Mouse (Mus musculus) hindbrain, embryonic 11.5 days (tissue): ENCODE measurements around the gene Liph. TPM values are rescaled to one million over a fixed set of nuclear protein-coding genes. Genes with fewer than 3 reads are reported as not detected.

Experiments
- ATAC-seq: fragments of 200-750 bp; cut with Nextera tagmentation; 2 replicates; pipeline ENCODE4 v1.8.0; 2017; ENCODE audit warnings: mild to moderate bottlenecking, moderate TSS enrichment, moderate library complexity; ENCODE audit not compliant: low FRiP score
- DNase-seq: peaks from one replicate; pipeline ENCODE4 v3.0.0-alpha.2; 2015; ENCODE audit warnings: low spot score
- H3K27ac ChIP-seq: fragments of 300-500 bp; sonication (generic); 2 replicates; pipeline ENCODE4 v1.5.1; 2014; ENCODE audit warnings: mild to moderate bottlenecking, low read depth, low read length
- H3K27me3 ChIP-seq: fragments of 300-500 bp; sonication (generic); 2 replicates; pipeline ENCODE4 v1.6.1; 2014; ENCODE audit warnings: mild to moderate bottlenecking, low read length, moderate library complexity, mixed read lengths; ENCODE audit not compliant: control insufficient read depth, insufficient read depth
- H3K36me3 ChIP-seq: fragments of 300-500 bp; sonication (generic); 2 replicates; pipeline ENCODE4 v1.6.1; 2014; ENCODE audit warnings: mild to moderate bottlenecking, low read length, moderate library complexity, mixed read lengths; ENCODE audit not compliant: control insufficient read depth, insufficient read depth
- H3K4me1 ChIP-seq: fragments of 300-500 bp; sonication (generic); replicated peaks from 2 replicates; pipeline ENCODE4 v1.6.1; 2014; ENCODE audit warnings: low read length, mixed read lengths; ENCODE audit not compliant: control insufficient read depth, insufficient read depth
- H3K4me2 ChIP-seq: fragments of 300-500 bp; sonication (generic); replicated peaks from 2 replicates; pipeline ENCODE4 v1.6.1; 2014; ENCODE audit warnings: mild to moderate bottlenecking, low read depth, low read length
- H3K4me3 ChIP-seq: fragments of 300-500 bp; sonication (generic); 2 replicates; pipeline ENCODE4 v1.5.1; 2014; ENCODE audit warnings: low read depth, low read length
- H3K9ac ChIP-seq: fragments of 300-500 bp; sonication (generic); 2 replicates; pipeline ENCODE4 v1.6.1; 2014; ENCODE audit warnings: low read depth, low read length
- H3K9me3 ChIP-seq: fragments of 300-500 bp; sonication (generic); 2 replicates; pipeline ENCODE4 v1.6.1; 2016; ENCODE audit warnings: low read length; ENCODE audit not compliant: control insufficient read depth
- WGBS: fragments of 180-500 bp; shearing (Covaris S2); extraction: QIAGEN DNeasy Blood & Tissue Kit; methylation state at CpG from one replicate; pipeline ENCODE4 v1.1.7; 2014; 5-methylcytosine and 5-hydroxymethylcytosine counted together
- polyA plus RNA-seq: library from polyadenylated mRNA; unstranded; fragments of >200 nt; fragmentation: Nextera tagmentation; extraction: Ambion mirVana; gene quantifications from 2 replicates; pipeline ENCODE4 v1.2.1, GENCODE M21; 2014

Liph gene
- 0.18 and 0.51 TPM in 2 replicates for polyA plus RNA-seq

- Histone ChIP-seq H3K9me3 (no peaks in the 10 kb centered on the region), H3K4me3 (no peak within 1 kb of the TSS; the same call in 1 of the 2 replicates), H3K9ac (peak within 1 kb of the TSS; percentile 24; the same call in 1 of the 2 replicates), H3K36me3 (no peaks in the 10 kb centered on the region), H3K4me1 (no peaks in the 10 kb centered on the region), H3K4me2 (peak within 1 kb of the TSS; percentile 32), H3K27ac (no peak within 1 kb of the TSS), H3K27me3 (no peaks in the 10 kb centered on the region)
- 11% methylated on average over 16 of the region's 16 CpGs for WGBS
- ATAC-seq (peak; percentile 43; the same call in 1 of the 2 replicates), DNase-seq (peak; percentile 57)
Observed at GRCm38 (mm10) chr16:21995304-21995703, at the start of gene Liph. Gene Liph, minus strand, starts transcription at chr16:21995663.

GRCm38 (mm10) chr16:22043830-22044229 lies 48.4 kb upstream of the Liph start:
- 0 out of 2 replicates have a peak, but pooled peaks cover 11% of the 10 kb centered on the region for H3K36me3 ChIP-seq
- H3K27me3 ChIP-seq = no peaks in the 10 kb centered on the region
- ATAC-seq = no peak
- H3K4me1 ChIP-seq = no peaks in the 10 kb centered on the region
- H3K9me3 ChIP-seq = no peaks in the 10 kb centered on the region
- WGBS = 86% methylated on average over 4 of the region's 4 CpGs
- H3K9ac ChIP-seq = no peak overlapping the region
- no peak overlapping the region for H3K4me3 ChIP-seq
- H3K27ac ChIP-seq = no peak overlapping the region
- DNase-seq = no peak
- no peak overlapping the region for H3K4me2 ChIP-seq

- H3K9me3 ChIP-seq = no peaks in the 10 kb centered on the region
- H3K27ac ChIP-seq = no peak overlapping the region
- H3K36me3 ChIP-seq = 0 out of 2 replicates have a peak, but pooled peaks cover 16% of the 10 kb centered on the region
- DNase-seq (no peak), ATAC-seq (no peak)
- H3K4me3 ChIP-seq = no peak overlapping the region
- H3K4me2 ChIP-seq = no peak overlapping the region
- 96% methylated on average over 1 of the region's 1 CpGs for WGBS
- no peaks in the 10 kb centered on the region for H3K27me3 ChIP-seq
- H3K4me1 ChIP-seq = no peaks in the 10 kb centered on the region
- H3K9ac ChIP-seq = no peak overlapping the region
Observed at GRCm38 (mm10) chr16:22039978-22040377, 44.5 kb upstream of the Liph start.

GRCm38 (mm10) chr16:22038554-22038953 lies 43.1 kb upstream of the Liph start:
- 92% methylated on average over 10 of the region's 10 CpGs for WGBS
- Histone ChIP-seq H3K36me3 (0 out of 2 replicates have a peak, but pooled peaks cover 10% of the 10 kb centered on the region), H3K4me3 (no peak overlapping the region), H3K9ac (no peak overlapping the region), H3K9me3 (no peaks in the 10 kb centered on the region), H3K4me2 (no peak overlapping the region), H3K27me3 (no peaks in the 10 kb centered on the region), H3K4me1 (no peaks in the 10 kb centered on the region), H3K27ac (no peak overlapping the region)
- no peak for ATAC-seq
- no peak for DNase-seq

GRCm38 (mm10) chr16:22027474-22027873 lies 32.0 kb upstream of the Liph start:
- 0 out of 2 replicates have a peak, but pooled peaks cover 3% of the 10 kb centered on the region for H3K36me3 ChIP-seq
- no peak overlapping the region for H3K27ac ChIP-seq
- H3K9ac ChIP-seq = no peak overlapping the region
- H3K4me3 ChIP-seq = no peak overlapping the region
- no peaks in the 10 kb centered on the region for H3K9me3 ChIP-seq
- ATAC-seq (no peak), DNase-seq (no peak)
- 96% methylated on average over 5 of the region's 5 CpGs for WGBS
- no peaks in the 10 kb centered on the region for H3K27me3 ChIP-seq
- no peak overlapping the region for H3K4me2 ChIP-seq
- H3K4me1 ChIP-seq = no peaks in the 10 kb centered on the region

- DNase-seq = peak; percentile 39
- Histone ChIP-seq H3K4me1 (no peaks in the 10 kb centered on the region), H3K27me3 (no peaks in the 10 kb centered on the region), H3K4me3 (no peak overlapping the region), H3K9ac (no peak overlapping the region), H3K27ac (no peak overlapping the region), H3K4me2 (no peak overlapping the region), H3K36me3 (peaks cover 8% of the 10 kb centered on the region; the same call in 1 of the 2 replicates), H3K9me3 (peaks cover 4% of the 10 kb centered on the region; the same call in 1 of the 2 replicates)
- ATAC-seq = no peak
- WGBS = 98% methylated on average over 2 of the region's 2 CpGs
Observed at GRCm38 (mm10) chr16:22022122-22022521, 26.7 kb upstream of the Liph start.

- WGBS = 86% methylated on average over 1 of the region's 1 CpGs
- peaks cover 2% of the 10 kb centered on the region; the same call in 1 of the 2 replicates for H3K36me3 ChIP-seq
- H3K4me3 ChIP-seq = no peak overlapping the region
- no peak overlapping the region for H3K9ac ChIP-seq
- no peaks in the 10 kb centered on the region for H3K9me3 ChIP-seq
- no peak for ATAC-seq
- H3K27me3 ChIP-seq = no peaks in the 10 kb centered on the region
- no peak overlapping the region for H3K27ac ChIP-seq
- no peak overlapping the region for H3K4me2 ChIP-seq
- no peak for DNase-seq
- no peaks in the 10 kb centered on the region for H3K4me1 ChIP-seq
Observed at GRCm38 (mm10) chr16:22015569-22015968, 20.1 kb upstream of the Liph start.

GRCm38 (mm10) chr16:22009596-22009995 lies 14.1 kb upstream of the Liph start:
- Histone ChIP-seq H3K9ac (peak overlapping the region; percentile 66), H3K4me1 (no peaks in the 10 kb centered on the region), H3K36me3 (no peaks in the 10 kb centered on the region), H3K4me3 (peak overlapping the region; percentile 70), H3K27ac (no peak overlapping the region), H3K4me2 (peak overlapping the region; percentile 85), H3K27me3 (no peaks in the 10 kb centered on the region), H3K9me3 (no peaks in the 10 kb centered on the region)
- DNase-seq = no peak
- WGBS = 0% methylated on average over 43 of the region's 51 CpGs
- ATAC-seq = peak; percentile 75

- H3K4me1 ChIP-seq = no peaks in the 10 kb centered on the region
- H3K27me3 ChIP-seq = no peaks in the 10 kb centered on the region
- H3K4me3 ChIP-seq = peak within 1 kb of the TSS; percentile 70
- H3K9me3 ChIP-seq = no peaks in the 10 kb centered on the region
- peak; percentile 99 for ATAC-seq
- H3K9ac ChIP-seq = peak within 1 kb of the TSS; percentile 66
- no peak within 1 kb of the TSS for H3K27ac ChIP-seq
- no peaks in the 10 kb centered on the region for H3K36me3 ChIP-seq
- WGBS = under 1% methylated on average over 45 of the region's 45 CpGs
- peak; percentile 100 for DNase-seq
- peak within 1 kb of the TSS; percentile 85 for H3K4me2 ChIP-seq
Observed at GRCm38 (mm10) chr16:22009099-22009584, 13.7 kb upstream of the Liph start, which contains the start of gene Senp2. Gene Senp2, plus strand, starts transcription at chr16:22009484.
